Mouse (Mus musculus): ENCODE measurements around the gene Nubp2. TPM values are rescaled to one million over a fixed set of nuclear protein-coding genes. Genes with fewer than 3 reads are reported as not detected.

The Nubp2 gene
- 10 to 100 TPM; 27.0 to 27.8 TPM for total RNA-seq (2021)

- DNase-seq = peak; percentile 98
- intact Hi-C loops (cut with DNase I) = no loop called here
Measured at GRCm38 (mm10) chr17:24886134-24886931, at the start of gene Nubp2, which contains the start of gene Spsb3. Gene Nubp2, minus strand, starts transcription at chr17:24886349. Gene Spsb3, plus strand, starts transcription at chr17:24886643.

DNA sequence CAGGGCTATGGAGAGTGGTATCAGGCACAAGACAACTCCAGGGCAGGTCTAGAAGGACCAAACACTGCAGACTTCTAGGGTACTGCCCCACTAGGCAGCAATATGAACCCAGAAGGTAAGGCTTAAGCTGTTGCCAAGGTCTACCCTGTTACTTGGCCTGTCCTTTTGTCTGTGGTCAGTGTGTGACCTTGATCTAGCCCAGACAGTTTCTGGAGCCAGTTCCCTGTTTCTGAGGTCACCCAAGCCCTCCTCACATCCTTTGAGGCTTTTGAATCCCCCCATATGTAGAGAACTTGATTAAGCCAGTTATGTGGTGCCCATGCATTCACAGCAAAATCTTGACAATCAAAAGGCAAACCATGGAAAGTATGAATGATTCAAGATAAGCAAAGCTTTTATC, 49.5 kb upstream of the Nubp2 start:
- DNase-seq = no peak
- intact Hi-C loops (cut with DNase I) = no loop called here

- DNase-seq = no peak
- intact Hi-C loops (cut with DNase I) = no loop called here
Measured at GRCm38 (mm10) chr17:24934926-24935325, 48.8 kb upstream of the Nubp2 start.

- no peak for DNase-seq
- intact Hi-C loops (cut with DNase I) = no loop called here
Measured at GRCm38 (mm10) chr17:24933163-24933562, 47.0 kb upstream of the Nubp2 start.

DNA sequence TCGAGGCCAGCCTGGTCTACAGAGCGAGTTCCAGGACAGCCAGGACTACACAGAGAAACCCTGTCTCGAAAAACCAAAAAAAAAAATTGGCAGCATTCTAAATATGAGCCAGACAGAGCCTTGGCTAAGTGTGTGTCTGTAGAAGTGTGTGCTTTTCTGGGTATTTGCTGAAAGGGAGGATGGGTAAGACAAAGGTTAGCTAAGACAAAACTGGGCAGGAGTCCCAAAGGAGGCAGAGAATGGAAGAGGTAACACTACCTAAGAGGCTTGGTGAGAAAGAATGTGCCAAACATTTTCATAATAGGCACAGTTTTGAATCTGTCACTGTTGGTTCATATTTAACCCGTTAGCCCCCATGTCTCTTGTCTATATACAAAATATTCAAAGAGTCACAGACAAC, 46.3 kb upstream of the Nubp2 start:
- no peak for DNase-seq
- intact Hi-C loops (cut with DNase I) = no loop called here

DNA sequence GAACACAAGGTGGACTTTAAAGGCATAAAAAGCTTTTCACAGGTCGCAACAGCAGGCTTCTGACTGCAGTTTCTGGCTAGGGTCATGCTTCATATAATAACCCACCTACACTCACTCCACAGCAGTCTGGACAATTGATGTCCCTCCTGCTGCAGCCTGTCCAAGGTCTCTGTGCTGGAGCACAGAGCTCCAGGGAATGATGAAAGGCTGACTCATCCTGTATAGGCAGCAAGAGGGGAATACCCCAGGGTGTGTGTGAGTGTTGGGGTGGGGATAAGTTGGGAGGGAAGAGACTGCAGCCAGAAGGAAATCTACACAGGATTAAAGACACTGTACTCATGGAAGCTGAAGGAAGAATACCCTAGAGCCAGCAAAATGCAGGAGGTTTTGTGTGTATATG, 43.4 kb upstream of the Nubp2 start:
- intact Hi-C loops (cut with DNase I) = no loop called here
- DNase-seq = no peak

DNA sequence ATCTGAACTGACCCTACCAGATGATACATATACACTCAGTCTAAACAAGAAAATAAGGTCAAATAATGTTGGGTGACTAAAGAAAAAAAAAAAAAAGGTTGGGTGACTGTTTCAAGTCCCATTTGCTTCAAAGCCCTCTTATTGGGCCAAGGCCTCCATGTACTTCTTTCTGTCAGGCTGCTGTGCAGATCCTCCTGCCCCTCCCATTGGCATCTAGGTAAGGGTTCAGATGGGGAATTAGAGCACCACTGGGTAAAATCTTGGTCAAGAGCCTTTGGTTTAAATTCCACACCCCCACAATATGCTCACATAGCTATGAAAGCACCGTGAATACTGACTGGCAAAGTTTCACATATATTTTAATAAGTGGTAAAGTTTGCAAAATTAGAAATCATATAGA, 37.1 kb upstream of the Nubp2 start:
- DNase-seq = no peak
- intact Hi-C loops (cut with DNase I) = no loop called here

GRCm38 (mm10) chr17:24913984-24914383, 27.8 kb upstream of the Nubp2 start:
- intact Hi-C loops (cut with DNase I) = no loop called here

GRCm38 (mm10) chr17:24907591-24907990, 21.4 kb upstream of the Nubp2 start:
- intact Hi-C loops (cut with DNase I) = no loop called here
- no peak for DNase-seq

More at GRCm38 (mm10) chr17:24913984-24914383, 27.8 kb upstream of the Nubp2 start:
- no peak for DNase-seq

GRCm38 (mm10) chr17:24903767-24904166, 17.6 kb upstream of the Nubp2 start:
- intact Hi-C loops (cut with DNase I) = no loop called here
- no peak for DNase-seq

DNA sequence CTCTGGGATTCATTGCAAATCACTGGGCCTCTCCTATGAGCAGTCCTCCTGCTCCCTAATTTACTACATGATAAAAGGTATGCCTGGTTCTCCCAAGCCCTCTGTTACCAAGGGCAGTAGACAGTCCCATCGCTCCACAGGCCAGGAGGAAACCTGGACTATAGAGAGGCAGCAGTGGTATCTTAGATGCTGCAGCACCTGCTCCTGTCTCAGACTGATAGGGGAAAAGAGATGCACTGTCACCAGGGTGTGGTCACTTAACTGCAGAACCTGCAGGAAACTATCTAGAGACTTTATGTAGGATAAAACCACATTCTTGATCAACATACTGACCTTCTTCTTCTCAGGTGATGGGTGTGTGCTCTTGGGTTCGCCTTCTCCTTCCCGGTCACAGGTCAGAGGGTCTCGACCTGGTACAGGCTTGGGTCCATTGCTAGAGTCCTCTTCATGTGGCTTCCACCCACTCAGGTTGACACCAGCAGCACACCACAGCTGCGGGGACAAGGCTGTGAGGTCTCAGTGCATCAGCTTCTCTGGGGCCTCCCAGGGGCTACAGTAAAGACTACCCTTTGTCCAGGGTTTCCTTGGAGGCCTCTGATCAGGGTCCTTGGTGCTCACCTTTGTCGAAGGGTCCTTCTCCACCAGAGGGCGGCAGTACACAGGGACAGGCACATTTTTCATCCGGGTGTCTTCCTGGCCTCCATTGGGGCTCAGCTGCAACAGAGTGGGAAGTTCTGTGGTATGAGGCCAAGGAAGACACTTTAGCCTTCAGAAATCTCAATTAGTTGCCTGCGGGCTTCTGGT, 16.7 kb upstream of the Nubp2 start:
- DNase-seq = peak in 1 of 2 experiments; percentile 56
- intact Hi-C loops (cut with DNase I) = no loop called here

DNA sequence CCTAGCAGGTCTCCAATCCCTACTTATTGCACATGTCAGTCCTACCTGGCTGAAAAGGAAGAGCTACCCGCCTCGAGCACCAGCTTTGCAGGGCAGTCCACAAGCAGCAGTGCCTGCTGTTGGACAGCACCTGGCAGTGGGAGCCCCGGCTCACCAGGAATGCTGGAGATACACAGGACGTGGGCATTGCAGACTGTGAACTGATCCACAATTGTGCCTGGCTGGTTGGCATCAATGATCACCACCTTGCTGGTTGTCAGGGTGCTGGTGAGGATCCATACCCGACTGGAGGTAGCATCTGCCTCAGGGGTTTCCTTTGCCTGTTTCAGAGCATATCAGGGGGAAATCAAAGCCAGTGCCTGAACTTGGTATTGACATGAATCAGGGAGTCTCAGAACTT, 16.0 kb upstream of the Nubp2 start:
- intact Hi-C loops (cut with DNase I) = no loop called here
- DNase-seq = no peak

- DNase-seq = no peak
- intact Hi-C loops (cut with DNase I) = no loop called here
Measured at GRCm38 (mm10) chr17:24900014-24900413, 13.9 kb upstream of the Nubp2 start.

- intact Hi-C loops (cut with DNase I) = loop anchor here (5.0 kb wide), 1 partner anchor 162 kb away; the partner anchor contains the start of gene Msrb1
- peak; percentile 80 to 83 for DNase-seq
Measured at GRCm38 (mm10) chr17:24899153-24899552, 13.0 kb upstream of the Nubp2 start.

DNA sequence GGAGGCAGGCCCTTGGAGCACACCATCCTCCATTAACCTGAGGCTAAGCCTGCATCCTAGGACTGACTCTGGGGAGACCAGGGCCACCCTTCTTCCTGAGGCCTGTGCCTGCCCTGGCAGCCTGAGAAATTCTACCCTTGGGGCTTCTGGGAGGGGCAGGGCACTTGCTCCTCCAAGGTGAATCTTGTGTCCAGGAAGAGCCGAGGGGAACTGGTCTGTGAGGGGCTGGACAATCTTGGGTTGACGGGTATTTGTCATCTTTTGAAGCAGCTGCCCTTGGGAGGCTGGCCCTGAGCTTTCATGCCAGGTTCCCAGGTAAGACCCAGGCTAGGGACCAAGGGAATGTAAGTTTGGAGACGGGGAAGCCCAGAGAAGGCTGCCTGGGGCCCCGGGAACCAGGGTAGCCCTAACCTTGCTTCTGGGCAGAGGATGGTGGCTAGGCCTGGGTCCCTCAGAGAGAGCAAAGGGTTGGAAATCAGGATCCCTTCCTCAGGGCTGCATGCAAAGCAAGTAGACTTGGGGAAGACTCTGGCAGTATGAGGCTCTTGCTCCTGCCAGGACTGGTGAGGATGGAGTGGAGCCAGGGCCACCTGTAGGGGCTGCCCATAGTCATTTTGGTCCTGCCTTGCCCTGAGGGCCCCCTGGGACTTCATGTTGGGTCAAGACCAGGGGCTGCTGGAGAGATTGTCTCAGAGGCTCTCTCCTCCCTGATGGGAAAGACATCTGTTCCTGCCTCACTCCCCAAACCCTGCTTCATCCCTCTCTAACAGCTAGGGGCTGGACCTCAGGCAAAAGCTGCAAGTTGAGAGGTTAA, 12.1 kb upstream of the Nubp2 start:
- no peak for DNase-seq
- intact Hi-C loops (cut with DNase I) = loop anchor here (5.0 kb wide), 1 partner anchor 161 kb away; the partner anchor contains the start of gene Msrb1

DNA sequence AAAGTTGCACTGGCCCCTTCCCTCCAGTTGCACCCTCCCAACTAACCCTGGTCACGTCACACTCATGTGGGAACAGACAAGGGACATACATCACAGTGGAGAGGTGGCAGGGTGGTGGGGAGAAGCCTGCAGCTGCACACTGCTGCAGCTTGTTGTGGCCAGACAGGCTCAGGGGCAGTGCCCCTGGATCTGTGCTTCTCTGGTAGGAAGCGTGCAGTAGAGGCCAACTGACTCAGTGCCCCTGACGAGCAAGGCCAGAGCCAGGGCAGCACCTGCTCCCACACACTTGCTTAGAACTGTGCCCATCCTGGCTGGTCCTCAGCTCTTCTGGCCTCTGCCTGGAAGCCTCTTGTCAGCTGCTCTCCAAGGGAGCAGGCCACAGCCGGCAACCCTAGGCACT, 11.5 kb upstream of the Nubp2 start:
- intact Hi-C loops (cut with DNase I) = loop anchor here (5.0 kb wide), 1 partner anchor 160 kb away; the partner anchor contains the start of gene Msrb1
- DNase-seq = no peak

- DNase-seq = no peak
- intact Hi-C loops (cut with DNase I) = loop anchor here (5.0 kb wide), 1 partner anchor 160 kb away; the partner anchor contains the start of gene Msrb1
Measured at GRCm38 (mm10) chr17:24896993-24897269, 10.8 kb upstream of the Nubp2 start.

- DNase-seq = peak; percentile 80 to 82
- intact Hi-C loops (cut with DNase I) = loop anchor here (5.0 kb wide), 1 partner anchor 159 kb away; the partner anchor contains the start of gene Msrb1
Measured at GRCm38 (mm10) chr17:24896241-24896992, 10.3 kb upstream of the Nubp2 start, which contains the start of gene Nme3. Gene Nme3, plus strand, starts transcription at chr17:24896500.

DNA sequence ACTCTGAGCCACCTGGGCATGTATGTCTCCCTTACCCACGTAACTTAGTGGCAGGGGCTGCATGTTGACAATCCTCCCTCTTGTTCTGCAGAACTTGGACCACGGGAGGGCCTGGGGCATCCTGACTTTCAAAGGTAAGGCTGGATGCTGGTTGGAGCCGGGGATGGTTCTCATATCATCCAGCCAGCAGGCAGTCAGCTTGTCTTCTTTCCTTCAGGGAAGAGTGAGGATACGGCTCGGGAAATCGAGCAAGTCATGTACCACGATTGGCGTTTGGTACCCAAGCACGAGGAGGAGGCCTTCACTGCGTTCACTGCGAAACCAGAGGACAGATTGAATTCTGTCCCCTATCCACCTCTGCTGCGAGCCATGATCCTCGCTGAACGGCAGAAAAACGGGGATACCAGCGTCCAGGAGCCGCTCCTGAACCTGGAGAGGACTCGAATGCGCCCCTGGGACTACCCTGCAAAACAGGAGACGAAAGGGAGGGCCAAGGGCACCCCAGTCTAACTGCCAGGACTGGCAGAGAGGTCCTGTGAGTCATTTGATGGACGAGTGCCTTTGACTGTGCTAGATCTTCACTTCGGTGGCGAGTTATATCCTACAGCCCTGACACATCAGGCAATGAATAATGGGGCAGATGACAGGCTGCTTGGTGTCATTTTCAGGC, 9.6 kb upstream of the Nubp2 start:
- intact Hi-C loops (cut with DNase I) = loop anchor here (5.0 kb wide), 1 partner anchor 158 kb away; the partner anchor contains the start of gene Msrb1
- no peak for DNase-seq

All from heart, postnatal 10 days (tissue).